Mouse (Mus musculus) CH12.LX (cell line): ENCODE results near the gene Ngfr. TPM values are rescaled to one million over a fixed set of nuclear protein-coding genes. Genes with fewer than 3 reads are reported as not detected.

Source experiments
- DNase-seq: peaks from one replicate; pipeline ENCODE4 v3.0.0-alpha.2; 2013; ENCODE audit errors: extremely low read depth
- H3K27ac ChIP-seq: 2 replicates; pipeline ENCODE4 v1.5.1; 2012; ENCODE audit warnings: low read depth, mild to moderate bottlenecking, control low read depth, moderate library complexity; ENCODE audit not compliant: insufficient read depth
- H3K27me3 ChIP-seq: replicated peaks from 2 replicates; pipeline ENCODE3; 2012; ENCODE audit warnings: inconsistent platforms
- H3K36me3 ChIP-seq, 2 experiments: replicated peaks in 1 of 2; 2 replicates each; pipeline versions ENCODE3 to v1.6.1; 2012; ENCODE audit warnings: inconsistent platforms in 1 of 2, low read length in 1 of 2, mild to moderate bottlenecking in 1 of 2, mixed read lengths in 1 of 2, moderate library complexity in 1 of 2; ENCODE audit not compliant: control insufficient read depth in 1 of 2, insufficient read depth in 1 of 2
- H3K4me1 ChIP-seq, 2 experiments: 2 replicates each; pipeline ENCODE4 v1.6.1; 2012; ENCODE audit warnings: inconsistent platforms in 1 of 2, moderate library complexity in 1 of 2; ENCODE audit not compliant: insufficient read depth in 2 of 2, control insufficient read depth in 1 of 2
- H3K4me2 ChIP-seq: 2 replicates; pipeline ENCODE4 v1.6.1; 2012; ENCODE audit warnings: low read depth, mild to moderate bottlenecking, control low read depth; ENCODE audit not compliant: poor library complexity, insufficient read depth, severe bottlenecking
- H3K4me3 ChIP-seq, 3 experiments: fragments of 150-350 bp in 1 of 3; sonication (generic) in 1 of 3; replicated peaks in 1 of 3; 2 replicates each; pipeline versions ENCODE3 to v1.5.1; 2011 to 2012; ENCODE audit warnings: low read depth in 2 of 3, low read length in 2 of 3, mild to moderate bottlenecking in 2 of 3, moderate library complexity in 2 of 3, control low read depth in 1 of 3, improper control_type of control experiment in 1 of 3, inconsistent platforms in 1 of 3, mixed read lengths in 1 of 3; ENCODE audit not compliant: poor library complexity in 1 of 3
- H3K79me2 ChIP-seq: replicated peaks from 2 replicates; pipeline ENCODE4 v1.6.1; 2012; ENCODE audit warnings: mild to moderate bottlenecking, moderate library complexity; ENCODE audit not compliant: control insufficient read depth, poor library complexity, insufficient read depth, severe bottlenecking; ENCODE audit errors: extremely low read depth
- H3K9ac ChIP-seq: 2 replicates; pipeline ENCODE4 v1.6.1; 2012; ENCODE audit warnings: low read depth, mild to moderate bottlenecking, control low read depth, moderate library complexity; ENCODE audit not compliant: insufficient read depth
- H3K9me3 ChIP-seq: replicated peaks from 2 replicates; pipeline ENCODE3; 2012; ENCODE audit warnings: low read length, inconsistent platforms, mixed read lengths
- BHLHE40 ChIP-seq: IDR thresholded peaks from 2 replicates; pipeline ENCODE4 v1.6.1; 2011; ENCODE audit warnings: mild to moderate bottlenecking, low read depth, low read length, improper control_type of control experiment
- CHD1 ChIP-seq: IDR thresholded peaks from 2 replicates; pipeline ENCODE4 v1.6.1; 2012; ENCODE audit warnings: low read depth, low read length, improper control_type of control experiment, inconsistent platforms
- CHD2 ChIP-seq: IDR thresholded peaks from 2 replicates; pipeline ENCODE4 v1.6.1; 2011; ENCODE audit warnings: low read length, improper control_type of control experiment
- CTCF ChIP-seq, 2 experiments: IDR thresholded peaks in 1 of 2; conservative IDR thresholded peaks in 1 of 2; 2 replicates each; pipeline ENCODE4 v1.5.1; 2011 to 2012; ENCODE audit warnings: low read depth in 2 of 2, low read length in 2 of 2, improper control_type of control experiment in 1 of 2, inconsistent platforms in 1 of 2, mild to moderate bottlenecking in 1 of 2, moderate library complexity in 1 of 2
- E2F4 ChIP-seq: IDR thresholded peaks from 2 replicates; pipeline ENCODE4 v1.6.1; 2011; ENCODE audit warnings: low read depth, low read length, improper control_type of control experiment; ENCODE audit not compliant: insufficient replicate concordance
- GABPA ChIP-seq: IDR thresholded peaks from 2 replicates; pipeline ENCODE4 v1.6.1; 2012; ENCODE audit warnings: low read depth, low read length, improper control_type of control experiment, inconsistent platforms; ENCODE audit not compliant: insufficient replicate concordance
- JUN ChIP-seq: IDR thresholded peaks from 2 replicates; pipeline ENCODE4 v1.6.1; 2011; ENCODE audit warnings: low read depth, mild to moderate bottlenecking, low read length, improper control_type of control experiment, moderate library complexity; ENCODE audit not compliant: insufficient read depth
- KAT2A ChIP-seq: IDR thresholded peaks from 2 replicates; pipeline ENCODE4 v1.6.1; 2012; ENCODE audit warnings: low read length, improper control_type of control experiment, inconsistent platforms; ENCODE audit not compliant: insufficient replicate concordance
- MAZ ChIP-seq: IDR thresholded peaks from 2 replicates; pipeline ENCODE4 v1.6.1; 2012; ENCODE audit warnings: low read depth, mild to moderate bottlenecking, inconsistent platforms, low read length, improper control_type of control experiment, moderate library complexity
- MXI1 ChIP-seq: IDR thresholded peaks from 2 replicates; pipeline ENCODE4 v1.6.1; 2011; ENCODE audit warnings: mild to moderate bottlenecking, low read depth, low read length, improper control_type of control experiment
- MYC ChIP-seq: IDR thresholded peaks from 2 replicates; pipeline ENCODE4 v1.6.1; 2011; ENCODE audit warnings: low read depth, mild to moderate bottlenecking, improper control_type of control experiment, low read length
- NRF1 ChIP-seq: IDR thresholded peaks from 2 replicates; pipeline ENCODE4 v1.6.1; 2014; ENCODE audit warnings: low read depth, mild to moderate bottlenecking, inconsistent platforms, low read length, improper control_type of control experiment, moderate library complexity
- PAX5 ChIP-seq: IDR thresholded peaks from 2 replicates; pipeline ENCODE4 v1.6.1; 2012; ENCODE audit warnings: low read length, inconsistent platforms, mixed read lengths
- POLR2A ChIP-seq: IDR thresholded peaks from 2 replicates; pipeline ENCODE4 v1.6.1; 2011; ENCODE audit warnings: low read depth, mild to moderate bottlenecking, improper control_type of control experiment, low read length
- POLR2AphosphoS2 ChIP-seq: IDR thresholded peaks from 2 replicates; pipeline ENCODE4 v1.6.1; 2011; ENCODE audit warnings: low read depth, low read length, improper control_type of control experiment
- RAD21 ChIP-seq: IDR thresholded peaks from 2 replicates; pipeline ENCODE4 v1.6.1; 2011; ENCODE audit warnings: low read depth, mild to moderate bottlenecking, low read length, improper control_type of control experiment, moderate library complexity
- RCOR1 ChIP-seq: conservative IDR thresholded peaks from 2 replicates; pipeline ENCODE4 v1.6.1; 2012; ENCODE audit warnings: low read depth, mild to moderate bottlenecking, inconsistent platforms, low read length, improper control_type of control experiment
- USF1 ChIP-seq: IDR thresholded peaks from 2 replicates; pipeline ENCODE4 v1.6.1; 2014; ENCODE audit warnings: low read depth, mild to moderate bottlenecking, inconsistent platforms, low read length, improper control_type of control experiment
- ZC3H11A ChIP-seq: IDR thresholded peaks from 2 replicates; pipeline ENCODE4 v1.6.1; 2012; ENCODE audit warnings: low read depth, mild to moderate bottlenecking, inconsistent platforms, low read length, improper control_type of control experiment
- ZKSCAN1 ChIP-seq: IDR thresholded peaks from 2 replicates; pipeline ENCODE4 v1.6.1; 2012; ENCODE audit warnings: low read depth, inconsistent platforms, low read length, improper control_type of control experiment, borderline replicate concordance
- ZMIZ1 ChIP-seq: IDR thresholded peaks from 2 replicates; pipeline ENCODE4 v1.6.1; 2012; ENCODE audit warnings: low read depth, mild to moderate bottlenecking, inconsistent platforms, low read length, improper control_type of control experiment
- ZNF384 ChIP-seq: IDR thresholded peaks from 2 replicates; pipeline ENCODE4 v1.6.1; 2012; ENCODE audit warnings: low read depth, low read length, improper control_type of control experiment, inconsistent platforms
- dilution Hi-C: fragments of 300-500 bp; cut with MboI; formaldehyde crosslinking; loops from 2 replicates; pipeline ENCODE4 v1.14.3; 2020; ENCODE audit warnings: low sequenced_read_pairs; ENCODE audit not compliant: extremely low pct_unique_long_range_greater_than_20kb, extremely low pct_ligation_motif_present
- in situ Hi-C: fragments of 300-500 bp; cut with MboI; formaldehyde crosslinking; loops from 3 replicates; pipeline ENCODE4 v1.14.3; 2019; ENCODE audit warnings: low sequenced_read_pairs, low pct_ligation_motif_present, low pct_unique_long_range_greater_than_20kb, mixed read lengths
- polyA plus RNA-seq: library from polyadenylated mRNA; unstranded; fragments of >175 nt; gene quantifications from 2 replicates; pipeline ENCODE4 v1.2.1, GENCODE M21; 2012; ENCODE audit warnings: low read depth; ENCODE audit not compliant: insufficient read length
- total RNA-seq, 2 experiments: library from RNA; depleted of rRNA; stranded (reverse); fragments of 300-350 nt in 1 of 2; fragments of >200 nt in 1 of 2; gene quantifications; 2 replicates each; pipeline ENCODE4 v1.2.3; 2012 to 2014

Ngfr gene
- total and polyA plus RNA-seq, 3 experiments = not detected

DNA sequence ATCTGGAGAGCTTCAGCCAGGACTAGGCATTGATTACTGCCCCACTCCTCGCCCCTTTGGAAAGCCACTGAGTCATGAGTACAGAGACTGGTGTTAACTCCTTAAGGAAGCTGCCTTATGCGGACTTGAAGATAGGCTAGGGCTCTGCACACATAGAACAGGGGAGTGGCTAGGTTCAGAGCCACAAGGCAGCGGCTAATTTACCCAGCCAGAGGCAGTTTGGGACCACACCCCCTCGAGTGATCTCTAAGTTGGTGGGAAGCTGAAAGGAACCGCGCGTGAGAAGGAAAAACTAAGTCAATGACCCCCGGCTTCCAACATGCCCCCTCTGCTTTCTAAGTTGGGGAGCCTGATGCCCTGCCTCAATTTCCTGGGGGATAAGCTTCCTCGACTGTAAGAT lies 2.9 kb downstream of the Ngfr start:
- Histone ChIP-seq H3K27ac (no peak overlapping the region), H3K9ac (no peak overlapping the region), H3K4me1 (peaks cover 0 to 20% of the 10 kb centered on the region in 2 experiments; a peak in 2 of 4 replicates), H3K27me3 (peaks cover 98% of the 10 kb centered on the region), H3K36me3 (no peaks in the 10 kb centered on the region), H3K79me2 (no peaks in the 10 kb centered on the region), H3K4me3 (no peak overlapping the region), H3K4me2 (no peak overlapping the region), H3K9me3 (no peaks in the 10 kb centered on the region)
- dilution Hi-C loops = no loop called here
- DNase-seq = no peak
- in situ Hi-C loops = loop anchor here (5.0 kb wide), 2 partner anchors 52 to 68 kb away; no protein-coding TSS in a partner anchor
- no peak for TF ChIP-seq MYC
- no peak for TF ChIP-seq KAT2A
- no peak for TF ChIP-seq E2F4
- TF ChIP-seq NRF1 = no peak
- no peak for TF ChIP-seq CHD2
- TF ChIP-seq USF1 = no peak
- TF ChIP-seq POLR2A = no peak
- no peak for TF ChIP-seq RCOR1
- TF ChIP-seq CHD1 = no peak
- no peak for TF ChIP-seq JUN
- TF ChIP-seq ZNF384 = no peak
- TF ChIP-seq RAD21 = no peak
- TF ChIP-seq MXI1 = no peak

DNA sequence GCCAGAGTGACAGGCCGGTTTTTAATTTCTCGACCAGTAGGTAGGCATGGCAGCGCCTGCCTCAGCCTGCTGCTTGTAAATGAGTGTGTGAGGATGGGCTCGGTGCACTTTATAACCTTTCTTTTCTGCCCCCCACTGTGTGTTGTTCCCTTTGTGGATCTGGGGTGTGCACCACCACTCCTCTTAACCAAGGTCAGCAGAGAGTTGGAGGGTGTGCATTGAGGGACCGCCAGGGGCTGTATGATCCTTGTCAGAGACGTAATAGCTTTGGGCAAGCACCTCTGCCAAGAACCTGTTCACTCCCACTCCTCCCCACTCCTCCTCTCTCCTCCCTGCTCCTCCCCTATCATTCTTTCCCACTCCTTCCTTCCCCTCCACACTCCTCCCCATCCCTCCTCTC lies 4.1 kb downstream of the Ngfr start:
- in situ Hi-C loops (loop anchor here (5.0 kb wide), 2 partner anchors 51 to 69 kb away; no protein-coding TSS in a partner anchor), dilution Hi-C loops (no loop called here)
- TF ChIP-seq NRF1 (no peak), USF1 (no peak), POLR2AphosphoS2 (no peak), CHD1 (no peak)
- Histone ChIP-seq H3K4me3 (no peak overlapping the region), H3K4me1 (peaks cover 0 to 20% of the 10 kb centered on the region in 2 experiments; a peak in 2 of 4 replicates), H3K27ac (no peak overlapping the region), H3K36me3 (no peaks in the 10 kb centered on the region), H3K79me2 (no peaks in the 10 kb centered on the region), H3K4me2 (no peak overlapping the region), H3K27me3 (peaks cover 98% of the 10 kb centered on the region), H3K9me3 (no peaks in the 10 kb centered on the region), H3K9ac (no peak overlapping the region)
- no peak for DNase-seq

DNA sequence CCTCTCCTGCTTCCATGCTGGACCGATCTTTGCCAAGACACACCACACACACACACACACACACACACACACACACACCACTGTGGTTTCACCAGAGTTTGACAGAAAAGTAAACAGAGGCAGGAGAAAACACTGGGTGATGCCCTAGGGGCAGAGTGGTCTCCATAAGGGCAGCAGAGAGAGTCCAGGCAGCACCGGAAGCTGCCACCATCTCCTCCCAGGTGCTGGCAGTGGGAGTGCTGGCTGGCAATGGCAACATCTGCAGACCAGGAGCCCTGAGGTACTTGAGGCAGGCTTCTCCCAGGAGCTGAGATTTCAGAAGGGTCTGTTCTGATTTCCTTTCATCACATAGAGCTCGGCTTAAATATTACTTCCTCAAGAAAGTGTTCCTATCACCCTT lies 5.3 kb downstream of the Ngfr start:
- H3K27me3 ChIP-seq = peaks cover 99% of the 10 kb centered on the region

More for the DNA sequence above, 5.3 kb downstream of the Ngfr start:
- TF ChIP-seq ZKSCAN1 (no peak), BHLHE40 (no peak), MAZ (no peak), ZMIZ1 (no peak), GABPA (no peak), ZC3H11A (no peak), PAX5 (no peak), CTCF (conservative IDR thresholded peaks at IDR 0.05 in 1 of 2, IDR thresholded peaks at IDR 0.05 in 1 of 2; ENCODE audit: low read depth in 2 of 2, low read length in 2 of 2) (no peak)
- no peak overlapping the region for H3K4me3 ChIP-seq
- H3K4me2 ChIP-seq = no peak overlapping the region
- dilution Hi-C loops (no loop called here), in situ Hi-C loops (loop anchor here (5.0 kb wide), 2 partner anchors 50 to 70 kb away; no protein-coding TSS in a partner anchor)
- no peak overlapping the region for H3K27ac ChIP-seq
- H3K9ac ChIP-seq = no peak overlapping the region
- H3K4me1 ChIP-seq = peaks cover 6 to 17% of the 10 kb centered on the region in 2 experiments
- H3K36me3 ChIP-seq = no peaks in the 10 kb centered on the region
- no peaks in the 10 kb centered on the region for H3K79me2 ChIP-seq
- H3K9me3 ChIP-seq = no peaks in the 10 kb centered on the region
- no peak for DNase-seq
